Mouse (Mus musculus) 416B (cell line): ENCODE data around the gene Schip1.

Experiments used
- DNase-seq: peaks from one replicate; pipeline ENCODE4 v3.0.0; 2011; ENCODE audit warnings: low read depth

Schip1 gene

GRCm38 (mm10) chr3:68130386-68130785, 65.8 kb downstream of the Schip1 start:
- DNase-seq: no peak

DNA sequence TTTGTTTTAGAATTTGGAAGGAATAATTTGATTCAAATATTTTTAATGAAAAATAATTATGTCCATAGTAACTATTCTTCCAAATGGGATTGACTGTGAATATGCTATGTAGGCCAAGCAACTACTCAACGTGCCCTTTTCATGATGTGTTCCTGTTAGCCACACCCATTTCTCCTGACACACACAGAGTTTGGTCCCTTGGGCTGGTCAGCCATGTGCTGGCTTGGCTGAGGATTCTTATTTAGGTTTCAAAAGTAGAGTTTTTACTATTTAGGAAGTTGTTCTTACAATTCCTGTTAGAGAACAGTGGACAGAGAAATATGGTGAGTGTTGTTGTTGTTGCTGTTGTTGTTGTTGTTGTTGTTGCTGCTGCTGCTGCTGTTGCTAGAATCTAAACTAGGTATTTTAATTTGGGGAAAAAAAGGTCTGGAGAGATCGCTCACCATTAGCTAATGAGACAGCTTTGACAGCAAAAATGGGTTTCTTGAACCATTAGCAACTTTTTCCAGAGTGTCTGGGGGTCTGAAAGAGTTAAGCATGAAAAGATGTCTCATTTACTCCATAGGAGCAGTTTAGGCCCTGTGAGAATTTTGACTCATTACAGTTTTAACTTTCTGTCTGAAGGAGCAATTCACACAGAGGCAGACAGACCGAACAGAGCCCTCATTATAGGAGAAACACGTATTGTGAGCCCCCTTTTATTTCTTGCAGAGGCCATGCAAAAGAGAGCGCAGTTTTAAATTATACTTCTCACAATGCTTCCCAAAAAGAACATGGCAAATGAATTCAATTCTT, 74.4 kb downstream of the Schip1 start:
- DNase-seq: no peak

- DNase-seq: no peak
These were observed 86.1 kb downstream of the Schip1 start for GRCm38 (mm10) chr3:68150688-68151087.

DNA sequence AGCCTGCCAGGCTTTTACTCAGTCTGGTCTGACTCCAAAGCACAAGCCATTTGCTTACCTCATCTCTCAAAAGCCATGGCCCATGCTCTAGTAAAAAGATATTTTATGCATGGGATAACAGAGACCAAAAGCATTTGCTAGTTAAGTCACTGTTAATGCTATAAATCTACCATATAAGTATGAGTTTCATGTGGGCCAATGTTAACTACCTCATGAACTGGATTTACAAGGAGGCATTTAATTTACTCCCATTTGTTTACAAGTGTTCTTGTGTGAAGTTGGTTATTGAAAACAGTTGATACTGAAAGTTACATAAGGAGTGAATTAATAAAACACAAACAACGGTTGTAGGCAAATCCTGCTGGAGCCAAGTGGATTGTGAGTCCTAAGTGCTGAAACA, 95.6 kb downstream of the Schip1 start:
- no peak for DNase-seq

DNA sequence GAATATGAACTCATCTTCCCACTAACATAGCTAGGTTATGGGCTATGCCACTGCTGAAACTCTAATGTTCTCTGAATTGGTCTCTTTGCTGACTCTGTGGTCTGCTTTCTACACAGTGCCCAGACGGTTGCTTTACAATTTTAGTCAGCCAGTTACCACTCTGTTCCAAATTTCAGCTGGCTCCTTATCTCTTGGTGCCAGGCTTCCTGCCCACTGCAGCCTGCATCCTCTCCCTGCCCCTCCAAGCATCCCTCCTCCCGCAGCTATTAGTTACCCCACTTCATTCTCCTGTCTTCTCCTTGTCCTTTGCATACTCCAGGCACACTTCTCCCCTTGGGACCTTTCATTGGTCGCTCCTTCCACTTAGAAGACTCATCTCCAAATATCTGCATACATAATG, 96.2 kb downstream of the Schip1 start:
- peak; percentile 81 for DNase-seq

DNA sequence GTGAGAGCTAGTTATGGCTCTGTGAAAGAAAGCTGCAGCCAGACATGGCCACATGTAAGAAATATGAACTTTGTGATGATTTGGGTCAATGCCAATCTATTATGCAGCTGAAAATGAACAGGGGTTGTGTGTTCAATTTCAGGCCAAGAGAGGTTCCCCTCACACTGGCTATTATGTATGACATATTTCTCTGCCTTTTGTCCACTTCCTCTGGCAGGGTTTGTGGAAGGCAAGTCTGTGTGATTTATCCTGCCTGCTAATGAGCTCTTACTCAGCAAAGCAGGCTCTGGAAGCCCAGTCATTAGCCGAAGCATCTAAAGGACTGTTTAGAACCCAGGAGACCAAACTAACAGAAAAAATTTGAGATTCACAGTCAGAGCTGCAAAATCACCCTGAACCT, 113.6 kb downstream of the Schip1 start:
- no peak for DNase-seq

DNA sequence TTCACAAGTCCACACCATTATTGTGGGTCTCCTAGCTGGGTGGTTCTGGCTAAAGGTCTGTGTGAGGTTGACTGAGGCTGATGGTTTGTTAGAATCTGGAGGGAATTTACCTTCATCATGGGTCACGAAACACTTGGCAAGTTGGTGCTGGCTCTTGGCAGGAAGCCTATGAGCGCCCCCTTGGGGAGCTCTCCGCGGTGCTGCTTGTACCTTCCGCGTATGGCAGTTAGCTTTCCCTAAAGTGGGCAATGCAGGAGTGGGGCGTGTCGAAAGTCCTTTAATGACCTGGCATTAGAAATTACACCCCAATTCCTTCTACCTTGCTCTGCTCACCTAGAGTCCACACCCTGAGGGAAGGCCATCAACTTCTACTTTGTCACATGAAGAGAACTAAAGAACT, 122.9 kb downstream of the Schip1 start:
- DNase-seq: no peak

DNA sequence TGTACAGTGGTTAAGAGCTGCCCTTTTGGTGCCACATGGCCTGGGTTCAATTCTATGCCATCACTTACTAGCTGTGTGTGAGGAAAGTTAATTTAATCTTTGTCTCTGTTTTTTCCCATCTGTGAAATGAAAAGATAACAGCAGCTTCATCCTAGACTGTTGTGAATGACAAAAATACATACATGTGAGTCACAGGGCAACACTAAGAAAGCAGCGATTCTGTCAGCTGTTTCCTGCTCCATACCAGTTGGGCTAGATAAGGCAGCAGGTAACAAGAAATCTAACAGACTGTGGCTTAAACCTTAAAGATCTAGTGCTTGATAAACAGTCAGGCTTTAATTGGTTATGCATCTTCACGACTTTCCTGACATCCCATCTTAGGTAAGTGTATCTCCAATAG, 124.5 kb downstream of the Schip1 start:
- no peak for DNase-seq

GRCm38 (mm10) chr3:68196933-68197332, 132.3 kb downstream of the Schip1 start:
- no peak for DNase-seq

DNA sequence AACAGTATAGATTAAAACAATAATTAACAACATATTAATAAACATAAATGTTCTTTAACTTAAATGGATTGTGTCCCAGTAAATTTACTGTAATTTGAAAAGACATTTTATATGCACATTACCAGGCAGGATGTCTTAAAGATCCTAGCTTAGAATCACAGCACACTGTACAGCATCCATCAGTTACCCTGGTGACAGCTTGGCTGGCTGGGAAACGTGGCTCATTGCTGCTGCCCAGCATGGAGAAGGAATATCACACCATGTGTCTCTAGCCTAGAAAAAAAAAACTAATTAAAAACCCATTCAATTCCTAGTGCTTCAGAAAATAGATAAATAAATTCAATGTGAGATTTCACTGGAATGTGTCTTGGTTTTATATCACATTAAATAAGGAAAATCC, 136.6 kb downstream of the Schip1 start:
- DNase-seq: no peak

DNA sequence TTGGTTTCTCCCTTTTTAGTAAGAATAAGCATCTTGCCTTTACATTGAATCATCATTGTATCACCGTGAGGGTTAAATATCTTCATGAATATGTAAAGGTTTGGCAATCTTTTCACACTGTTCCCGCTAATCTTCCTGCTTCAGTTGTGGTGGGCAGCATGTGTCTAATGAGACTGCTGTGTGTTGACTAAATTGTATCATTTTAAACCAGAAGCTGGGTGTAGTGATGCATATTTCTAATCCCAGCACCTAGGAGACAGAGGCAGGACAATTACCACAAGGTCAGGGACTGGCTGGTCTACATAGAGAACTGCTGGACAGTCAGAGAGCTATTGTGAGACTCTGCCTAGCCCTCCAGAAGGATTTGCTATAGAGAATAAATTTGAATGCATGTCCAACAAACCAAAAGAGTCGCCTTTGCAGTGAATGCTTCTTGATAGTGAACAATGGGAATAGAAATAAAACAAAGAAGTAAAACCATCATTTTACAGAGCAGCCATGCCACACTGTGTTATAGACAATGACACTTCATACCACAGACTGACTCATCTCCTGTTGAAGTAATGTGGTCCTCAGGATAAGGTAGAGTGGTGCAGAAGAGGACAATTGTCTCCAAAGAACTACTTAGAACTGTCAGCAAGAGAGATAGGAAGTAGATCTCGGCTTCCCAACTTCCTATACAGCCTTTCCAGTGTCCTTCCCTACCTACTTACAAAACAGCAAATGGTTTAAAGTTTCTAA, 137.7 kb downstream of the Schip1 start:
- DNase-seq: peak; percentile 14

GRCm38 (mm10) chr3:68203934-68204467, 139.4 kb downstream of the Schip1 start:
- no peak for DNase-seq

- no peak for DNase-seq
These were observed 145.8 kb downstream of the Schip1 start for GRCm38 (mm10) chr3:68210422-68210821.

- no peak for DNase-seq
These were observed 156.8 kb downstream of the Schip1 start for GRCm38 (mm10) chr3:68221452-68221851.

GRCm38 (mm10) chr3:68239887-68240286, 175.3 kb downstream of the Schip1 start:
- DNase-seq: no peak

DNA sequence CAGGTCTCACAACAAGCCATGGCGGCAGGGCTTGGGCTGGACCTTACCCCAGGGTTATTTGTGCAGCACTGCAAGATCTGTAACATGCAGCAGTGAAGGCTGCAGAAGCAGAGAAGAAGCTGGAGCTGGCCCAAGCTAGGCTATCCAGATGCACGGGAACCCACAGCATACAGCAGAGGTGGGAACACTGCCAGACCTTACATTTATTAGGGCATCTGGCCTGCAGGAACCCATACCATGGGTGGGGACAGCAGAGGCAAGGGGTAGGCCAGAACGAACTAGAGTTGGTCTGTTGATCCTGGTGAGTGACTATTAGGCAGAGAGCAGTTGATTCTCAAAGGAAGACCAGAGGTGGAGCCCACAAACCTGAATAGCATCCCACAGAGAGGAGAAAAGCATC, 178.6 kb downstream of the Schip1 start:
- DNase-seq: no peak

- DNase-seq: no peak
These were observed 181.6 kb downstream of the Schip1 start for GRCm38 (mm10) chr3:68246154-68246553.

GRCm38 (mm10) chr3:68250589-68250988, 186.0 kb downstream of the Schip1 start:
- DNase-seq: no peak

DNA sequence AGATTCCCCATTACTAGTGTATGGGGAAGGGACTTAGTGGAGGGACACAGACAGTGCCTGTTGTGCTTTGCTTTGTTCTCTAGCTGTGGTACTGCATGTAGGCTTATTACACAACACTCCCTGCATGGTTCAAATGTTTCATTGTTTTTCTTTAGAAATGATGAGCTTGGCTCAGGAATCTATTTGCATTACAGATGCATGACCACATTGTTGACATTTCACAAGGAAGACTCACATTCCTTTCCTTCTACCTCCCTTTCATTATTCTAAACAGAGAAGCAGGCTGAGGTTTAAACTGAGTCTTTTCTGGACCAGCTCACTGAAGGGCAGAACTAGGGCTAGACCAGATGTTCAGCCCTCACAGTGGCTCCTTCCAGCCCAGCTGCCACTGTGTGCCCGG, 187.7 kb downstream of the Schip1 start:
- DNase-seq: no peak

DNA sequence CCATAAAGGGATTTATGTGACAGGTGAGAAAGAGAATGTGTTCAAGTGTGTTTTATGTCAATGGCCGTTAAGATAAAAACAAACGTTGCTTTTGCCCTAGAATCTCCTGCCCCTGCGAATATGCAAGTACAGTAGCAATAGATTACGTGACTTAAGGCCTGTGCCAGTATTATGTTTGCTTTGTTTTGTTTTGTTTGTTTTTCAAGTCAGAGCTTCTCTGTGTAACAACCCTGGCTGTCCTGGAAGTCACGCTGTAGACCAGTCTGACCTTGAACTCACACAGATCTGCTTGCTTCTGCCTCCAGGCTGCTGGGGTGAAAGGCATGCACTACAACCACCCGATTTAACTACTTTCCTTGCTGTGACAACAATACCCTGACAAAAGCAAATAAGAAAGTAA, 197.7 kb downstream of the Schip1 start:
- no peak for DNase-seq

DNA sequence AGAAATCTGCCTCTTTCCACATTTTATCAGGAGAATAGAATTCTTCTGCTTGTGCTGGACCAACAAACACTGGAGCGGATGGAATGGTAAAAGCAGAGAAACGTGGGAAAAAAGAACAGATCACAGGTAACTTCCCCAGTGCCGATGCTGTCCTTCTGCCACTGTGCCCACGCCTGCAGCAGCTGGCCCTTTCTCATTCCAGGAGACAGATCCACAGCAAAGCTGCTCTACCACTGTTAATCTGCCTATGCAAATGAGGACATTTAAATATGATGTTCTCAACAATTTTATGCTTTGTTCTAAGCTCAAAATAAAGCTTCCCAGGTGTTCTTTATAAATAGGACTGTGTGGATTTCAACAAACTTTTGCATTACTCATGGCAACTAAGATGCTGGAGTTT, 203.3 kb downstream of the Schip1 start:
- no peak for DNase-seq

DNA sequence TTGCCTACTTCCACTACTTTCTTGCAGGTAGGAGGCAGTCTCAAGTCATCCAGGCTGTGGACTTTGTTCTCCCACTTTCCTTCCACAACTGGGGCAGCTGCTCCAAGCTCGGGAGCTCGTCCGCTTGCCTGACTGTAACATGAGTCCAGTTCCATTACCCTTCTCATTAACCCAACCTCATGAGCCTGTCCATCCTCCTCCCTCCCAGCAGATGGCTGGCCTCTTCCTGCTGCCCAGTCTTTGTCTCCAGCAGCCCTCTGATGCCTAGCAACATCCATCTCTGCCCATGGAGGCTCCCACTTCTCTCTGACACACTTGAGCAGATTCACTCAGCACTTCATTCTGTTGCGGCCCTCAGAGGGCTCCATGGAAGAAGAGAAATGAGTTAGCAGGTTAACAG, 204.6 kb downstream of the Schip1 start:
- no peak for DNase-seq

- DNase-seq: no peak
These were observed 205.6 kb downstream of the Schip1 start for GRCm38 (mm10) chr3:68270246-68270645.
